Mouse (Mus musculus) CD8-positive naive resting alpha-beta T cell, adult 57 days (primary cell): ENCODE data around the gene Map1lc3b. TPM values are rescaled to one million over a fixed set of nuclear protein-coding genes. Genes with fewer than 3 reads are reported as not detected.

Source experiments
- total RNA-seq: library from RNA; stranded (reverse); gene quantifications from one replicate; pipeline ENCODE4 v1.2.4, GENCODE M21; 2023

Map1lc3b gene
- total RNA-seq, result 192 TPM

DNA sequence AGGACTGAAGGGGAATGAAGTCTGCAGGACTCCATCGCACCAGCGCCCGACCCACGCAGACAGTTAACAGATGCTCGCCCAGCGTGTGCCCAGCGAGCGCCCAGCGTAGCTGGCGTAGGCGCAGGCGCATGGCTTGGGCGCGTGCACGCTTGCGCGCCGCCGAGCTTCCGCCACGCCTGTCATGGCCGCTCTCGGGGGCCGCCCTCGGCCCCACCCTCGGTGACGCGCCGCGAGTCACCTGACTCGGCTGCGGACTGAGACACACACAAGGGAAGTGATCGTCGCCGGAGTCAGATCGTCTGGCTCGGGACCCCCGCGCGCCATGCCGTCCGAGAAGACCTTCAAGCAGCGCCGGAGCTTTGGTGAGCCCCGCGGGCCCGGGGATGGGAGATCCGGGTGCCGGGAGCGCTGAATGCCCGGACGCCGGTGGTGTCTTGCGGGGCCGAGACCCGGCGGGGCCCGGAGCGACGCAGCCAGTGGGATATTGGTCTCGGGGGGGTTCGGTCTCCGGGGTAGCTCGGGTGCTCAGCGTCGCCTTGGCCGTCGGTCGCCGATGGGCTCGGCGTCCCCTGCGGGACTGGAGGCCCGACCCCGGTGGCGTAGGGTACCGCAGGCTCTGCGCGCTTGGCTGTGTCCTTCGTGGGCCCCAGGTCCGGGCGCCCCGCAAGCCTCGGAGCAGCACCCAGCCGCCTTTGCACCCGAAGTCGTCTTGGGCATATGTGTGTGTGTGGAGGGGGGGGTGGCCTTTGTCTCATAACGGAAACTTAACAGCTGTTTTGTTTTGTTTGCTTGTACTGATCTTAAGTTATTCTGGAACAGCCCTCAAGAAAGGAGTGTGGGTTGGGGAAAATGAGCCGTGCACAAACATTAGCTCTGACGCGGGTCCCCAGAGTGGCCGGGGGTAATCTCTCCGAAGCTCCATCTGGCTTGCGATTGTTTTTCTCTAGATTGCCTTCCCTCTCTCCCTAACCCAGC lies at the start of gene Map1lc3b:
Gene Map1lc3b (plus strand): TSS at position 159 of the 975 bp plus-strand sequence.

DNA sequence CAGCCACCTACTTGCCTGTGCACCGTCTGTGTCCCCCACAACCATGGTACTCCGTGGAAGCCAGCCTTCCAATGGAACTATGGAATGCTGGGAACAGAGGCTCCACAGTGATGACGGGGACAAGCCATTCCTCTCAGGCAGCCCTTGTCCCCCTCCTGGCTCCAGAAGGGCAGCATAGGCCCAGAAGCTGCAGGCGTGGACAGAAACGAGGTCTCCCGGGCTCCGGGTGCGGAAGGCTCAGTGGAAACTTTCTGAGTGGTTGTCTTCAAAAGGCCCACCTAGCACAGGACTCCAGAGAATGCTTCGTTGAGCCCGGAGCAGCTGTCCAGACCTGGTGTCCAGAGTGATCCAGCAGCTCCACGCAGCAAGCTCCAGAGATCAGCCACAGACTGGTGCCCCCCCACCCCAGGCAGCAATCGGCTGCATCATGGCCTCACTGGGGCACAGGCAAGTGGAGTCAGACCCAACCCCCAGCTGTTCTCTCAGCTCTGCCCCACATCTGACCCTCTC lies 45.8 kb upstream of the Map1lc3b start, which contains the start of gene 1700018B08Rik:
Gene 1700018B08Rik (minus strand): TSS at position 45 of the 510 bp plus-strand sequence.

DNA sequence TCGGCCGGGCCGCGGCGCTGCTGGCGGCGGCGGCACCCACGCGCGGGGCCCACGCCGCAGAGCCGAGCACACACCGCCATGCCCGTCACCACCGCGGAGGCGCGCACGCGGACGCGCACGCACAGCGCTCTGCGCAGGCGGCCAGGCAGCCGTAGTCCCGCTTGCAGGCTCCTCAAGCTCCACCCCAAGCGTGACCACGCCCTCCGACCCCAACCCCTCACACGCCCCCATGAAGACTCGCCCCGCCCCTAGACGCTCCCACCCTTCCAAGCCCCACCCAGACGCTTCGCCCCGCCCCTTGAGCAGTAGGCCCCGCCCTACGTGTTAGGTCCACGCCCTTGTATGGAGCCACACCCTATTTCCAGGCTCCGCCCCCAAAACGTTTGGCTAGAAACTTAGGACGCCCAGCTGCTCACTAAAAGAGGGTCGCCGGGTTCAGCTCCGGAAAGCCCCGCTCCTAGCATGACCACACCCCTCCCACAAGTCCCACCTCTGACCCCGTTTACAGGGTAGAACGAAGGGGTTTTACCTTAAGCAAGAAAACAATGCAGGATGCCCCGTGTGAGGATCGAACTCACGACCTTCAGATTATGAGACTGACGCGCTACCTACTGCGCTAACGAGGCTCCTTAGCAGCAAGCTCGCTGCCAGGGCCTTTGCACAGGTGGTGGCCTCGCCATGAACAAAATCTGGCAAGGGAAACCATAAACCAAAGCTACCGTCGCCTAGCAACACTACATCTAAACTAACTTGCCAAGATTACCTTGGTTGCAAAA lies 11.3 kb upstream of the Map1lc3b start, which contains the start of gene Fbxo31:
Gene Fbxo31 (minus strand): TSS at position 131 of the 776 bp plus-strand sequence.

Other genes starting within 250 kb of the Map1lc3b start
- not detected for gene 1700018B08Rik, start 46.0 kb upstream of the Map1lc3b start, total RNA-seq
- 20.4 TPM for gene Fbxo31, start 11.6 kb upstream of the Map1lc3b start, total RNA-seq
- not detected for gene Zcchc14, start 62.5 kb downstream of the Map1lc3b start, total RNA-seq
- not detected for gene Jph3, start 139.3 kb downstream of the Map1lc3b start, total RNA-seq
- 65.3 TPM for gene Klhdc4, start 239.2 kb downstream of the Map1lc3b start, total RNA-seq